Mouse (Mus musculus): ENCODE results near the gene Pik3cb.

Gene Pik3cb

DNA sequence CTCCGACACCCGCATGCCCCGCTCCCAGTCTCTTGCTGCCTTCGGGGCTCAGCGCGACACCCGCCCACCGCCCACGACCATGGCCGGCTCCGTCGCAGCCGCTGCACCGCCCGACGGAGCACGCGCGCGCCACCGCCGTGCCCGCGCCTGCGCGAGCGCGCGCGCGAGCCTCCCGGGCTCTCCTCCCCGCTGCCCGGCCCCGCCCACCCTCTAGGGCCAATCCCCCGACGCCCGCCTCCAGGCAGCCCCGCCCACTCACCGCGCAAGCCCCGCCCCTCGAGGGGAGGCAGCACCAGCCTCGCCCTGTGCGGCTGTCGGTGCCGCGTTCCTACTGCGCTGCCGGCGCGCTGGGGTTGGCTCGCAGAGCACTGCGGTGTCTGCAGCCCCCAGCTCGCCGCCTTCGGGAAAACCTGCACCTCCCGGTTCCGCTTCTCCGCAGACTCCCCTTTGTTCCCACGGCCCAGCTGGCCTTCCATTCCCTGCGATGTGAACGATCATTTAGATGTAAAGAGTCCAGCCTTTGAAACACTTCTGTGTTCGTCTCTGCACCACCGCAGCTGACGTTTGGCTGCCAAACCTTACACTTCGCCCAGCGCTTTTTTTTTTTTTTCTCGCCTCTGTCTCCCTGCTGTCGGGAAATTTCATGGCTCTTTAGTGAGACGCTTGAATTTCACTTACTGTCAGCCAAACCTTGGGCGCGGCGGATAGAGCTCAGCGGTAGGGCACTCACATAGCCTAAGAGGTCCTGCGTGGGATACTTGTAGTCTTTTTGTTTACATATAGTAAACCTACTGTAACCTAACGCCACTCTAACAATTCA lies at the start of gene Pik3cb:
TSS of gene Pik3cb (minus strand) at position 559 of the 820 bp plus-strand sequence.
- peak; percentile 91 for DNase-seq (ENCODE audit: low spot score)

DNA sequence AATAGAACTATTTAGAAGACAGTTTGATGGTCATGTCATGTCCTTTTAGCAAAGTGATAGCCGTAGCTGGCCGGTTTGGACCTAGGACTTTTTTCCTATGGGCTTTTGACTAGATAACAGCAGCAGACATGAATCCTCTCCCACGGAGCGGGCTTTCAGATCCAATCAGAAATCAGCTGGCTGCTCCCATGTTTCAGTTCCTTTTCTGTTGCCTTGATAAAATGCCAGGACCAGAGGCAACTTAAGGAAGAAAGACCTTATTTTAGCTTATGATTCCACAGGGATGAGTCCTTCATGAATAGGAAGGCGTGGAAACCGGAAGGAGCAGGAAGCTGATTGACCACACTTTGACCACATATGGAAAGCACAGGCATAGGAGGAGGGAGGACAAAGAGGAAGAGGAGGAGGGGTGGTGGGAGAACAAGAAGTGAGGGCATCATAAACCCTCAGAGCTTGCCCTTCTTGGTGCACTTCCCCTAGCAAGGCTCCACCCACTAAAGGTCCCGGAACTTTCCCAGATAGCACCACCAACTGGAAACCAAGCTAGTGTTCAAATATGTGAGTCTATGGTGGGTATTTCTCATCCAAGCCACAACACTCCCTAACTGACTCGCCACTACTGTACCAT lies 42.7 kb upstream of the Pik3cb start:
- no peak for DNase-seq (ENCODE audit: low spot score)

DNA sequence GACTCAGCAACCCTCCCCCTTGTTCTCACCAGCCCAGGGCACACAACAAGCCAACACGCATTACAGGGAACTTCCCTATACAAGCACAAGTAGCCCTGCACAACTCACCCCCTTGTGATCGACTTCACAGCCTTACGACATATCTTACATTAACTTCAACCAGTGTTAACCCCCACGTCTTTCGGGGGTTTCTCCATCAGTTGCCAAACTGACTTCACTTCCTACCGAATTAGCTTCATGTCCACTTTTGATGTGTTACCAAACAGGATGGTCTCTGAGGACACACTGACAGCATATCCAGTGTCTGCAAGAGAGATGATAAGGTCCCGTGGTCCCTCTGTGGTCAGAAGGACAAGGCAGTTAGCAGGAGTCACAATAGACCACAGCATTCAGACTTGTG lies 41.7 kb upstream of the Pik3cb start:
- DNase-seq (ENCODE audit: low spot score) = no peak

DNA sequence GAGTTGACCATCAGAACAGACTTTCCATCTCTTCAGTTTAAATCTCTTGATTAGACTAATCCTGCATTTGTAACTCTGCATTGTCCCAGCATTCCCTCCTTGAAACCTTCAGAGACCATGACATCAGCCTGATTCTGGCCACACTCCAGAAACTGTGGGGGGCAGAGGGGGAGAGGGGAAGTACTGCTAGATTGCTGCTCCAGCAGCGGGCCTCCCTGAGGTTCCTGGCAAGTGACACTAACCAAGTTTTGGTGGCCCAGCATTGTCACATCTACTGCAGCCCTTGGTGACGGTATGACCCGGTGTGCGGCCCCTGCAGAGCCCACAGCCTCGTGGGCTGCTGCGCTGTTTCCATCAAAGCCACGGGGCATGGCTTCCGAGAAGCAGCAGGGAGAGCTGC lies 39.9 kb upstream of the Pik3cb start:
- no peak for DNase-seq (ENCODE audit: low spot score)

DNA sequence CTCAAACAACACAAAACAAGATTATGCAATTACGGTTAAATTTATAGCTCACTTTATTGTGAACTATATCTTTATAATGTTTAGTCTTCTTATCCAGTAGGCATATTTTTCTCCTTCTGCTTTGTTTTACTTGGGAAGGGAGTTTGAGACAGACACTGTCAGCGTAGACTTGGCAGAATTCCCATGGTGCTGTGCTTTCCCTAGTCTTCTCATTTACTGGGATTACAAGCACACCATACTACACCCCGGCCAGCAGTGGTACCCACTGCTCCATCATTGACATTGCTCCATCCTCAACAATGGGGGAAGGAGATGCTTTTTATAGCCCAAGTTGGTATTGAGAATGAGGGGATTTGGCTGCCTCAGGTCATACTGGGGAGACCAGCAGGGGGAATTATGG lies 38.3 kb upstream of the Pik3cb start:
- DNase-seq (ENCODE audit: low spot score) = no peak

DNA sequence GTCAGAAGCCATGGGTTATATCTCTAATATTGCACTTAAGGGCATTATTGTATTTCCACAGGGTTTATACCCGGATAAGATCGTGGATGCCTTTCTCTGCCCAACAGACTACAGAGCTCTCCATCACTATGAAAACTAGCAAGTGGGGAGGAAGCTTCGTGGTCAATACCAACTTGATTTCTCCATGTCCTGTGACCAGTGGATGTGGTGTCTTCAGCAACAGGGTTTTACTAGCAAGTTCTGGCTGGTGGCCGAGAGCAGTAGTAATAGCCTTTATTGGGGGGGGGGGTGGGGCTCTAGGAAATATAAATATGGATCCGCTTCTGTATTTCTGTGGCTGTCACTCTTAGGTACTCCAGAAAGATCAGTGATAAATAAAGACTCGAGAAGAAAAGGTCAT lies 35.4 kb upstream of the Pik3cb start:
- DNase-seq (ENCODE audit: low spot score) = no peak

DNA sequence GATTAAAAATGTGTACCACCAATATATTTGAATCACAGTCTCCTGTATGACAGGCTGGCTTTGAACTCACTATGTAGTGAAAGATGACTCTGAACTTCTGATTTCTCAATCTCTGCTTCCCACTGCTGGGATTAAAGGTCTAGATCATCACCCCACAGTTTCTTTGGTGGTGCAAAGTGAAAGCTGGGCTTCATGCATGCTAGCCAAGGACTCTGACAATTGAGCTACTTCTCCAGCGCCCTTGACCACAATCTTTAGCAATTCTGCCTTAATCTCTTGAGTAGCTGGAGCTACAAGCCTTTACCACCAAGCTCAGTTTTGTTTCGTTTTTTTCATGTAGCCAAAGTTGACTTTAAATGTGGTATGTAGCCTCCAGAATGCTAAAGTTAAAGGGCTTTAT lies 32.4 kb upstream of the Pik3cb start:
- DNase-seq (ENCODE audit: low spot score) = no peak

DNA sequence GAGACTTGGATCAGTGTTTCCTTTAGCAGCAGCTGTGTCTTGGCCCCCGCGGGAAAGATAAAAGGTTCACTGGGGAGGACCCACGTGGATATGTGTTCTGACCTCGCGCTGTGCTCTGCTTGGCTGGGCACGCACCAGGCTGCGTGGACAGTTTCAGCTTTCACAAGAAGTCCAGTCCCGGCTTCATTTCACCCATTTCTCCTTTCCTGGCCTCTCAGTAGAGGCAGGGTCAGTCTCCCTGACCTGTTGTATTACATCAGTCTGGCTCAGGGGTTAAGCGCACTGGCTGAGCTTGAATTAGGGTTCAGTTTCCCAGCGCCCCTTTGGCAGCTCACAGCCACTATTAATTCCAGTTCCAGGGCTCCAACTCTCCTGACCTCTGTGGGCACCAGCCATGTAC lies 30.8 kb upstream of the Pik3cb start:
- DNase-seq (ENCODE audit: low spot score) = no peak

DNA sequence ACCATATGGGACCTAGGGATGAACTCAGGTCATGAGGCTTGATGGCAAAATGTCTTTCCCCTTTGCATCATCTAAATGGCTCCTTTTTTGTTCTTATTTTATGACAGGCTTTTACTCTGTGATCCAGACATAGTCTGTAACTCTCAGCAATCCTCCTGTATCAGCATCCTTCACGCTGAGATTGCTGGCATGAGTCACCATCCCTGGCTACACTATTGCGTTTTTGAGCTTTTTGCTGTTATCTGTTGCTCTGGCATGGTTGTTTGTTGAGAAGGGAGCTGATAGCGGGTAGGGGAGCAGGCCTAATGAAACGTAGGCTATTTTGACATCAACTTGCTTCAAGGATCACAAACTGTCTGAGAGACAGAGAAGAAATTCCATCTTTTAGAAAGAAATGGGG lies 28.6 kb upstream of the Pik3cb start:
- no peak for DNase-seq (ENCODE audit: low spot score)

DNA sequence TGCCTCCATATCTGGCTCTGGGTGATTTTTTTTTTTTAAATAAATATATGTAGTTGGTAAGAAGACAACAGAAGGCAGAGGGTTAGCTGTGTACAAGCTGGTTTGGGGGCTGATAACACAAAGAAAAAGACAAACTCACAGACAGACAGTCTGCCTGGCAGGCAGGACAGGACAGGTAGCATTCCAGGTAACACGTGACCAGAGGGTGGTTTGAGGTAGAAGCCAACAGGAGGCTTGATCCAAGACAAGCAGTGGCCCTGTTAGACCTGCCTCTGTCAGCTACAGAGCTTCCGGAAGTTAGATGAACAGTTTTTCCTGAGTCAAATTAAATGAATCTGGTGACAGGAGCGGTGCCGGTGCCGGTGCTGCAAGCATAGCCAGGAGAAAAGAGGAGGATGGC lies 26.5 kb upstream of the Pik3cb start:
- no peak for DNase-seq (ENCODE audit: low spot score)

DNA sequence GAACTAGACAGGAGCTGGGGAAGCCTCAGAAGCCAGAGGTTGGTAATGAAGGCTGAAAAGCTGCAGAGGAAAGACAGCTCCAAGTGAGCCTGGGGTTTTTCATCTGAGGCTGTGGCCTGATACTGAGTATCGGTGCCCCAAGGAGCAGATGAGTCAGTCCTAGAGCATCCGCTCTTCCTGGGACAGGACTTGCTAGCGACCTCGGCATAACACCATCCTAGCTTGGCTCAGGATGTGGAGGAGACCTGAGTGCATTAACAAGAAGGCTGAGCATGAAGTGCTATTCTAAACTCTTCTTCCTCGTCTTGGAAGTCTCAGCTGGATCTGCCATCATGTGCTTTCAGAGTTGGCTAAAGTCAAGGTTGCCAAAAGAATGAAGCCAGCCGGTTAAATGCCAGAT lies 25.5 kb upstream of the Pik3cb start:
- DNase-seq (ENCODE audit: low spot score) = no peak

DNA sequence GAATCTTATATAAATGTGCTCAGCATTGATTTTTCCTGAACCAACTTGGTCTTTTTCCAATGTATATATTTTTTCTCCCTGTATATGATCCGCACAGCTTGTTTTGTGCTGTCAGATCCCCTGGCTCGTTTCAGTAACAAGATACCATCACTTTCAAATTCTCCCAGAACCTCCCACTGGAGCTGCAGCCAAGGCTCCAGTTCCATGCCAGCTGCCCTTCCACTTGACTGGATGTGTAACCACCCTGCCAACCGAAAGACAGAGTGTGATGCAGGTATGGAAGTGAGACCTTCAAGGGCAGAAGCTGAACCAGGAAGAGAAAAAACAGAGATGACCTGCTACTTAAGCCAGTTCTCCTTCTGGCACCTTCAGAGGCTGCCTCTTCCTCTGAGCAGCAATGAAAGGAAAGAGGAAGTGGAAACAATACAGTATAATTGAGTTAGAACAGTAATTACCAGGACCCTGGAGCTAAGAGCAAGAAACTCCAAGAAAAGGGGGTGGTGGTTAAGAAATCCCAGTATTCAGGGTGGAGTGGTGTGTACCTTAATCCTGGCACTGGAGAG lies 24.3 kb upstream of the Pik3cb start:
- no peak for DNase-seq (ENCODE audit: low spot score)

DNA sequence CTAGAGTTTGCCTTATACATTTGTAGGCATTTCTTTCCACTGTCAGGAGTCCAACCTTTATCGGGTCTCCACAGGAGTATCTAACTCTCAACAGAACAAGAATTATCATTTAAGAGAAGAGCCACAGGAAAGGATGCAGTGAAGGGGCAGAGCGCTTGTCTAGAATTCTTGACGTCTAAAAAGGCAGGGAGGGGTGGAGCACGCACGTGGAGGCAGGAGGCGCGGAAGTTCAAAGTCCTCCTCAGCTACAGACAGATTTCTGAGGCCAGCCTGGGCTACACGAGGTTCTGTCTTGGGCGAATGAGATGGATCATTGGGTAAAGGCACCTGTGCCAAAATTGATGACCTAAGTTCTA lies 23.7 kb upstream of the Pik3cb start:
- no peak for DNase-seq (ENCODE audit: low spot score)

DNA sequence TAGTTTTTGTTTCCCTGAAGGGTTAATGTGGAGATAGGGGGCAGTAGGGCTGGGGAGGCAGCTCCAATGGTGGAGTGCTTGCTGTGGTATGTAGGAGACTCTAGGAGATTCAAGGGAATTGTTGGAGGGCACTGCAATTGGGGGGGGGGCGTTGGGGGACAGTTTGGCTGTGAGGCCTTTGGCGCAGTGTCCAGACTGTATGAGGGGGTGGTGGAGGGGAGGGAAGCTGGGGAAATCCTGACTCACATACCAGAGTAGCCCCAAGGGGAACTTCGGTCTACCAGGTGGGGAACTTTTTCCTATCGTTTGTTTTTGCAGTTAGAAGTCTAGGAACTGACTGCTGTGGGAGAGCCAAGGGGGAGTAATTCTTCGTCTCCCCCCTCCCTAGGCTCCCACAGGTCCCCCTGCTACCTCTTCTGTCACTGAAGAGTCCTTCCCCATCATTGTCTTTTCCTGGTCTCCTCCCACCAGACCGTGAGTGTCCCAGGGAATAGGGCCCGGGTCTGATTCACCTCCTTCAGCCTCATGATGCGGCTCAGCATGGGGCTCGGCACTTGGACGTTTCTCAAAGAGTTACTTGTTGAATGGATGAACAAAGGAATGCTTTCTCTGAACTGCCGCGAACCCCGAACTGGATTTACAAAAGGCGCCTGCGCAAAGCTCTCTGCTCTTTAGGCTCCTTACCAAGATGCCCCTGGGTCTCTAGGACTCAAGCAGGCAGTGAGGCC lies 23.2 kb upstream of the Pik3cb start:
- DNase-seq (ENCODE audit: low spot score) = peak; percentile 36

DNA sequence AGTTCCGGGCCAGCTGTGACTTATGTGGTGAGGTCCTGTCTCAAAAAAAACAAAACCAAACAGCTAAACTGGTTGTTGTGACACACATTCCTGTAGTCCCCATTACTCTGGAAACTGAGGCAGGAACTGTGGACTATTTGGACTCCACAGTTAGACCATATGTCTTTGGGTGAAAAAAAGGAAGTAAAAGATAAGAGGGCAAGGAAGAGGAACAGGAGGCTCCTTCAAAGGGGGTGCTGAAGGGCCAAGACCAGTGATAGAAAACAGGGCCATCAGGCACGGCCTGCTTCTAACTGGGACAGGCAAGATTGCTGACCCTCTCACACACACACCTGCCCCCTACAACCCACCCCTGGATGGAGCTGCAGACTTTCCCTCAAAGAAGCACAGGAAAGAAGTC lies 22.4 kb upstream of the Pik3cb start:
- no peak for DNase-seq (ENCODE audit: low spot score)

DNA sequence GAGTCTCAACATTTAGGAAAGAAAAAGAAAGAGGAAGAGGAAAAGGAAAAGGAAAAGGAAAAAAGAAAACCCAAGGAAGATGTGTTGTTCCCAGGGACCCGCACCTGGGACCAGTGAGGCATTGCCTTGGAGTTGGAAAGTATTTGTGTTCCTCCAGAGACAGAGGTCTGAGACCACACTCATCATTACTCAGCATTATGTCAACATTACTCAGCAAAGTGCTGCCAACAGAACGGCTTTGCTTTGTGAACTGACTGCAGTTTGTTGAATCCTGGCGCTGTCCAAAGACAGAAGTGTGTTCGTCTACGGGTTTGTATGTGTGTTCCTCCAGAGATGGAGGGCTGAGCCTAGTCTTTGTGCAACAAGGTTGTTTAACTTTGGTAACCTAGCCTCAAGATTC lies 20.4 kb upstream of the Pik3cb start:
- DNase-seq (ENCODE audit: low spot score) = no peak

DNA sequence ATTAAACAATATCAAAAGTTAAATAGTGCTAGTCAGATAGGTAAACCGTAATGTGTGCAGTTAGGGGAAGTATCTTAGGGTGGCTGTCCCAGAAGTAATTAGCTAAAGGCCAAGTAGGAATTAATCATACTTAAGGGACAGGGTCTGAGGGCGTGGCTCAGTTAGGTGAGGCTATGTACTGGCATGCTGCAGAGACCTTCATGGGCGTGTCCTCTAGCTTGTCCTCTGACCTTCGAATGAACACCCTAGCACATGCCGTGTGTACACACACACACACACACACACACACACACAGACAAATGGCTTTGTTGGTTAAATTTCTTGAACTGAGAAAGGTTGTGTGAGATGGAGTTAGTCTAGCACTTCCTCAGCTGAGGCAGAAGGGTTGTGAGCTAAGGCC lies 19.5 kb upstream of the Pik3cb start:
- no peak for DNase-seq (ENCODE audit: low spot score)

DNA sequence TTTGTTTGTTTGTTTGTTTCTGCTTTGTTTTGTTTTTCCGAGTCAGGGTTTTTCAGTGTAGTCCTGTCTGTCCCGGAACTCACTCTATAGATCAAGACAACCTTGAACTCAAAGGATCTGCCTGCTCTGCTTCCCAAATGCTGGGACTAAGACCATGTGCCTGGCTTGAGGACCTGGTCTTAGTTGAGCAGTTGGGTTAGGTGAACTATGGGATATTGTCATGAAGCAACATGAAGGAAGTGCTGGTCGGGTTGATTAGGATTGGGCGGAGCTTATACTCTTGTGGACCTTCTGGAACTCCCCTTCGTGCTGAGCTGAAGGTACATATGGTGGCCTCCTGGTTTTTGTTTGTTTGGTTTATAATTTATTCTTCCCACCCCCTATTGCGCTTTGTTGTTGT lies 18.3 kb upstream of the Pik3cb start:
- no peak for DNase-seq (ENCODE audit: low spot score)

DNA sequence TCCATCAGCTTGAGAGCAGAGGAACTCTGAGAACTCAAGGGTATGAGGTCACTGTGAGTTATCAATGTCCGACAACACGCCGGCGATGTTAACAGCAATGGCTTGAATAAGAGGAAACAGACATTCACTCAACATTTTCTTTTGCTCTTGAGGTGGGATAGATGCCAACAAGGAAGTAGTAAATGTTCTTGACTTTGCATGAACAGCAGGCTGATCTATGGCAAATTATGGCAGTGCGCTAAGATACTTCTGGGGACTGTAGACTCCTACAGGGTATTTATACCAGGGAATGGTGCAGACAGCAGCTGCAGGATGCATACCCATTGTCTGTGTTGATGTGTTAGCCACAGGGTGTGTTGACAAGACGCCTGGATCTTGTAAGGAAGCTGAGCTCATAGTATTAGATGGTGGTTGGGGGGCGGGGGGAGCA lies 17.8 kb upstream of the Pik3cb start:
- no peak for DNase-seq (ENCODE audit: low spot score)

DNA sequence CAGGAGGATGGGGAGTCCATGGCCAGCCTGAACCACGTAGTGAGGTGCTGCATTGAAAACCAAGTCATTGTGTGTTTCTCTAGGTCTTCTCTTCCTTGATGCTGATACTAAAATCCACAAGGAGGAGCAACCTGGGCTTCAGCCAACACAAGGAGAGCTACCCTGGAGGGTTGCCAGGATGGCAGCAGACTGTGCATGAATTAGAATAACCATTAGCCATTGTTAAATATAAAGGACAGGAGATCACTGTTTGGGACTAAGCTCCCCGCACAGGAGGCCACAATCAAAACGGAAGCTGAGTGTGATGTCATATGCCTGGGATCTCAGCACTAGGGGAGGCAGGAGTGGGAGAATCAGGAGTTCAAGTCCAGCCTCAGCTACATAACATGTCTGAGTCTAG lies 13.2 kb upstream of the Pik3cb start:
- DNase-seq (ENCODE audit: low spot score) = no peak

DNA sequence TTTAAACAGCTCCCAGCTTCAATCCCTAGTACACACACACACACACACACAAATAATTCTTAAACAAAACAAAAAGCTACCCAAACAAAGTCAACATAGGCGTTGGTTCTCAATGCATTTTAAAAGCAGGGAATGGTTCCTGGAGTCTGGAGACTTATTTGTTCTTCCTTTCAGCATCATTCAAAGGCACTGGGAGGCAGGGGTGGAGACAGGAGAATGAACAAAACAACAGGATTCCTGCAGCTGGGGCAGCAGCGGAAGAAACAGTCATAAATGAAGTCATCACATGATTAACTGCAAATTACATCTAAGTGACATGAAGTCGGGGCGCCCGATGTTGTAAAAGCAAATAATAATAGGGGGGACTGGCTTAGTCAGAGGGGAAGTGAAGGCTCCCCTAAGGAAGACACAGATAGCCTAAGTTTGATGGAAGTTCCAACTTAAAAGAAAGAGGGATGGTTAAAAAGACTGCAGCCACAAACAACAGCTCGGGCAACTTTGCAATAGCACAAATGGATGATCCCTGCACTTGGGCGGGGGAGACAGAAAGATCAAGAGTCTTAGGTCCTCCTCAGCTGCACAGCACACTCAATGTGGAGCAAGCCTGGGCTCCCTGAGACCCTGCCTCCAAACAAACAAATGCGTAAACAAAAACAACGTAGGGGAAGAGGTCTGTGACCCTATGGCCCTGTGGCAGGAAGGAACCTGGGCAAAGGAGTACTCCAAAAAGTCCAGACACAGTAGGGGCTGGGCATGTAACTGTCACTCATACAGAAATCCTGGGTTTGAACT lies 12.5 kb upstream of the Pik3cb start:
- no peak for DNase-seq (ENCODE audit: low spot score)

Measured in left cerebral cortex, adult 11 months (tissue).